Mouse (Mus musculus) E14TG2a.4 (cell line): Measurements from ENCODE around the gene Map3k7cl.

Experiments used
- CTCF ChIP-seq: conservative IDR thresholded peaks from 2 replicates; pipeline ENCODE4 v1.5.1; 2014; ENCODE audit warnings: low read length
- NANOG ChIP-seq: IDR thresholded peaks from 2 replicates; pipeline ENCODE4 v1.6.1; 2014; ENCODE audit warnings: borderline replicate concordance, low read length, mixed read lengths
- POU5F1 ChIP-seq: IDR thresholded peaks from 2 replicates; pipeline ENCODE4 v1.6.1; 2014; ENCODE audit warnings: low read length, borderline replicate concordance

DNA sequence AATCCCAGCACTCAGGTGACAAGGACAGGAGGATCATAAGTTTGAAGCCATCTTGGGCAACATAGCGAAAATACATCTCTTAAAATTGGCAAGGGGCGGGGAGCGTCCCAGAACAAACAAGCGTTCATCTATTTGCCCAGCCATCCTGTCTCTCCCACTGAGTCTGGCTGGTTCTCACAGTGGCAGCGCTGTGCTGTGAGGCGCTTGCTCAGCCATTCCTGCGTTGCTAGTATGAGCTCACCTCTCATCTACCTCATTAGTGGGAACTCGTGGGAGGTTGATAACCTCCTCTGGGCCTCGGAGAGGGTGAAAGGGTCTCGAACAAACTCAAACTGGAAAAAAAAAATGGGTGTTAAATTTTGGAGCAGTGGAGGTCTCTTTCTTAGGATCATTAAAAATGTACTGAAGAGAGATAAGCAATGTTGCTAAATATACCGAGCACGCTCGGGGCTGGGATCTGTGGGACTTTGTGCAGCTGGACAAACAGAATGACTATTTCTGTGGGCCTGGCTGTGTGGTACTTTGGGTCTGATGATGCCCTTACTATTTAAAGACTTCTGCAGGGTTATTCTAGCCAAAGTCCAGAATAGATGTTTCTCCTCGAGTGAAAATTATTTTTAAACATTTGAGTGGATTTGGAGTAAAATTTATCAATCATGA is 91.1 kb downstream of the Map3k7cl start:
- TF ChIP-seq CTCF (no peak), POU5F1 (no peak), NANOG (no peak)
